Mouse (Mus musculus): ENCODE measurements around the gene Dock2.
"Not testable (repeated sequence)": the region's sequence is repeated elsewhere in the genome, so short reads cannot be mapped to it uniquely, and the experiment has no call there.

The Dock2 gene

GRCm38 (mm10) chr11:34290265-34290664 is 493.4 kb downstream of the Dock2 start:
- DNase-seq (ENCODE audit: low spot score in 2 of 2), result no peak

DNA sequence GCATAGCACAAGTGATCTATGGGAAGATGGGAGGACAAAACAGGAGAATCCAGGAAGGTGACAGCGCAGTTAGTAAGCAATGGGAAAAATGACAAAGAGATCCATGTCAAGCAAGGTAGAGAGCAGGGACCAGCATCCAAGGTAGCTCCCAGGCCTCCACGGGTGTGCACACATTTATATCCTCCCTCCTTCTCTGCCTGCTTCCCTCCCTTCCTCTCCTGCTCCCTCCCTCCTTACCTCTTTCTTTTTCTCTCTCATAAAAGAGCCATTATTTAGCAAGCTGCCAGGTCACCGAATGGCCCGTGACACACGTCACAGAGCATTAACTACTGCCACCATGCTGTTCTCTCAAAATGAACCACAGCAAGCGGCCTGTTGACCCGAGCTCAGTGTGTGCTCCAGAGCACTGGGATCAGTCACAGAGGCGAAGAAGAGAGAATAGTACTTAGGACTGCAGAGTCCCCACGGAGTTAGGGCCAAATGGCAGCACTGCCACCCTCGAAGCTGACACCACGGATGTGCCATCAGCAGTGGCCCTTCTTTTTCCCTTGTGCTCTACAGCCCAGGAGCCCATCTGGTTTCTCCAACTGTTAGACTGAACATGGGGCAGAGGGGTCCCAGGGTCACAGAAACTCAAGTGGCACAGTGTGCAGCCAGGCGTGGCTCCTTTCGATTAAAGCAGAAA is 499.4 kb downstream of the Dock2 start:
- no peak for DNase-seq (ENCODE audit: low spot score in 2 of 2)

DNA sequence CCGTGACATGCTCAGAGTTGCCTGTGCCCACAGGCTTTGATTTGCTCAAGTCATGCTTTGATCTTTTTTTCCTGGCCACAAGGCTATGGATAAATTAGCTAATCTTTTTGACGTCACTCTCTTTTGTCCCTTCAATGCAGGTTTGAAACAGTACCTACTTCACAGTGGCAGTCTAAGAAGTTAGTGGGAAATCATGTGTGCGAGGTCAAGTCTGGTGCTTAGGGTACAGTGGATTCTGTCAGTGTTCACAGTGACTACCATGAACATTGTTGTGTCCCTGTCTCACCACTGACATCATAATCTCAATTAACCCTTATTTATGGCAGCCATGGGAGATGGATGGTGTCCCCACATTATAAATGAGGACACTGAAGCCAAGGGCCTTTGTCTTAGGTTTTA is 506.6 kb downstream of the Dock2 start:
- DNase-seq (ENCODE audit: low spot score in 2 of 2), result no peak

GRCm38 (mm10) chr11:34276363-34277046 is 507.2 kb downstream of the Dock2 start:
- DNase-seq (ENCODE audit: low spot score in 2 of 2), result no peak

DNA sequence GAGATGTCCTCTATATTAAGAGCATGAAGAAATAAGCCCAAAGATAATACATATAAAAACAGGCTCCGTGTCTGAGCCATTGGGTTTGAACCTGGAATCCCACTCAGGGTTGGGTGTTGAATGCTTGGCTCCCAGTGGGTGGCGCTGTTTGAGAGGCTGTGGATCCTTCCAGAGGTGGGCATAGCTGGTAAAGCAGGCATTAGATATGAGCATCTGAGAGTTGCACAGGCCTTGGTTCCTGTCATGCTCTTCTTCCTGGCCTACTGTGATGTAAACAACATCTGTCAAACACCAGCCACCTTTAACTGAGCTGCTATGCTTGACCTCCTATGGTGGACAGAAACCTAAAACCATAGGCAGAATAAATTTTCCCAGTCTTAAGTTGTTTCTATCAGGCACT is 507.8 kb downstream of the Dock2 start:
- DNase-seq (ENCODE audit: low spot score in 2 of 2), result no peak

DNA sequence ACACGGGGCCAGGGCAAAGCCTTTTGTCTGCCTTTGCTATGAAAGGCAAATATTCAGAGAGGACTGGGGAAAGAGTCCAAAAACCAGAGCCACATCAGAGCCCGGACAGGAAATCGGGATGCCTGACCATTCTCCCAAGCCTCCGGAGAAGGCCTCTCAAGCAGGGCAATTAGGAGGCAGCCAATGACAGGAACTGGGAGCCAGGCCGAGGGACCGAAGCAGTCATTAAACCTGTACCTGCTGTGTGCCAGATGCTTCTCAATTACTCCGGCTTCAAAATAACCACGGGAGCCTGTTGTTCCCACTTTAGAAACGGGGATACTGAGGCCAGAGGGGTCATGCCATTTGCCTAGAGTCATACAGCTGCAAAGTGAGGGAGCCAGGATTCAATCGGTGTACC is 511.7 kb downstream of the Dock2 start:
- no peak for DNase-seq (ENCODE audit: low spot score in 2 of 2)

DNA sequence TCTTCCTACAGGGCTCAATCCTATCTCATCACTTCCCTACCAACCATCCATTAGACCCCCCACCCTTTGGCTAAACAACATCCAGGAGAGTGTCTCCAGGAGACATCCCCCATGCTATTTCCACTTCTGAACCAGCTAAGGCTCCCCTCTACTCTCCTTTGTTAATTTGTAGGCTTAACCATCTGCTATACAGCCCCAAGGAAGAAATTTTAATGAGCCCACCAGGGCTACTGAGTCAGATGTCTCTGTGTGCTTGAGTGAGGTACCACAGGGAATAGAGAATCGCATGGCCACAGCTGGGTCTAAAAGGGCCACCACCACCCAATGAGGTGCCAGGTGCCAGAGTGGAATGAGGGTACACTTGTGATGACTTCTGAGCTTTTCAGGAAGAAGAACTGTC is 519.6 kb downstream of the Dock2 start:
- no peak for DNase-seq (ENCODE audit: low spot score in 2 of 2)

DNA sequence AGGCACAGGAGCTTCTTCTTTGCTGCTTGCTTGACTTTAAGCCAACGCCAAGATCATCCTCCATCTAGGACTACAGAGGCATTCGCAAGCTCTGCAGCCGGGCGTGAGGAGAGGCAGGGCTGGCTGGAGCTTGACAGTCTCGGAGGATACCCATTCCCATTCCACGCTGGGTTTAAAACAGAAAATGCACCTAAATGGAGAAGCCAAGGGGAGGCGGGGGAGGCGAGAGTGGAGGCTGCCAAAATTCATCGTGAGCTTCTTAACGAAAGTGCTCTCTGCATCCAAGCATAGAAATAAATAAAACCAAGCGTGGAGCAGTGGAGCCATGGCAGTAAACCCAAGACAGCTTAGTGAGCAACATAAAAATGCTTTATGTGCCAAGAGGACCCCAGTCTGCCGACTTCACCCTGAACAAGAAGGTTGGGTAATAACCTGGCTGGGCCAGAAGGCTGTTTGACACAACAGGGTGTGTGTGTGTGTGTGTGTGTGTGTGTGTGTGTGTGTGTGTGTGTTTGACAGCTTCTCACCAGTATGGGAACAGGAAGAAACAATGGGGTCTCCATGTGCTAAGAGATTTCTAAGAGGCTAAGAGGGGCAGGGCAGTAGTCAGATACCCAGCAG is 524.7 kb downstream of the Dock2 start:
- no peak for DNase-seq (ENCODE audit: low spot score in 2 of 2)

GRCm38 (mm10) chr11:34257548-34258189 is 526.0 kb downstream of the Dock2 start:
- no peak for DNase-seq (ENCODE audit: low spot score in 2 of 2)

GRCm38 (mm10) chr11:34242979-34243378 is 540.7 kb downstream of the Dock2 start:
- no peak for DNase-seq (ENCODE audit: low spot score in 2 of 2)

DNA sequence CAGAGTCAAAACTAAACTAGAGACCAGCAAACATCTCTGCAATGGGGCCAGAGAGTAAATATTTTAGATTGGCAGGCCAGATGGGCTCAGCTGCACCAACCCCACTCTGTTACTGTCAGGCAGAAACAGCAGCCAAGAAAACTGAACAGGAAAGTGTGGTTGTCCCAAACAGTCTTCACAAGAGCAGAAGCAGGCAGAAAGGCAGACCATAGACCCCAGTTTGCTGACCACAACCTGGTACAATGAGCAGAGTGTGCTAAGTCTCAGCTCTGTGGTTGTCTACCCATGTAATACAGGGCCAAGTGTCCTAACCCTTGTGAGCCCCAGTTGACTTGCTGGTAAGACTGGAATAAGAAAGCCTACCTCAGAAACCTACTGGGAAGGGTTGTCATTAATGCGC is 543.4 kb downstream of the Dock2 start:
- no peak for DNase-seq (ENCODE audit: low spot score in 2 of 2)

- DNase-seq (ENCODE audit: low spot score in 2 of 2), result no peak
These were observed 544.0 kb downstream of the Dock2 start for GRCm38 (mm10) chr11:34239691-34240090.

DNA sequence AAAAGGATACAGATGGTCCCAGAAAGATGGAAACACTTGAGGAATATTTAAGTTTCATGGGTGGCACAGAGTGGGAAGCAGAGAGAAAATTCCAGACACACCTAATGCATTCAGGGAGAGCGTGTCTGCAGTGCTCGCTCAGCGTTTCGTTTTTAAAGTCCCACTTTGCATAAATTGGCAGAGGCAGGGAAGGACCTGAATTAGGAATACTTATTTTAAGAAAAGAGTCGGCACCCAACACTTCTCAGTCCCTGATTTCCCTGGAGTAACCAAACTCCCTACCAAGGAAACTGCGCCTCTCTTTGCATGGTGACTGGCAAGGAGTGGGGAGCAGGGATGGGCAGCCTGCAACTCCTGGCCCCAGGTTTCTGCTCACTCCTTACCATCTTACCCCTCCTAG is 546.8 kb downstream of the Dock2 start:
- no peak for DNase-seq (ENCODE audit: low spot score in 2 of 2)

- DNase-seq (ENCODE audit: low spot score in 2 of 2), result no peak
These were observed 547.5 kb downstream of the Dock2 start for GRCm38 (mm10) chr11:34236091-34236759.

DNA sequence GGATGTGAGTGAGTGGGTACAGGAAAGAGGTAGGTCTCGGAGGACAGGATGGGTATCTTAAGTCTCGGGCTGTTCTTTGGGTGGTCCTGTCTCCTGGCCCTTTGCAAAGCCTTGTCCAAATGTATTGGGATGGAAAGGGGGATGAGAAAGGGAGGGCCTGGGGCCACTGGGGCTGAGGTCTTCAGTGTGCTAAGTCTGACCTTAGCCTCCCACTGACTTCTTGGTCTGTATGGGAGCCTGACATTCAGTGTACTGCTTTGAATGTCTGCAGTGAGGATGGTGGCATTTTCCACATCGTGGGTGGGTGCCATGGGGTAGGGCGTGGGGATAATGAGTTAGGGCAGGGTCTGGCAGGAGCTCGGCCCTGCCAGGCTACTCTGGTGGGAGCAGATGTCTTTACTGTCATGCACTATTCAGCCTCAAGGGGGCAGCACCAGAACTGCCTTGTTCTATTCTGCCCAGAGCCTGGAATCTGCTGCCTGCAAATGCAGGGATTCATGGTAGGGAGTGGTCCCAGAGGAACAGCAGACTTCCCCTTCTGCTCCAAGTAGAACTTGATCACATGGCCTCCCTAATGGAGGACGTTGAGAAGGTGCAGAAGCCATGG is 554.8 kb downstream of the Dock2 start:
- peak; percentile 41 to 79 for DNase-seq (ENCODE audit: low spot score in 2 of 2)

DNA sequence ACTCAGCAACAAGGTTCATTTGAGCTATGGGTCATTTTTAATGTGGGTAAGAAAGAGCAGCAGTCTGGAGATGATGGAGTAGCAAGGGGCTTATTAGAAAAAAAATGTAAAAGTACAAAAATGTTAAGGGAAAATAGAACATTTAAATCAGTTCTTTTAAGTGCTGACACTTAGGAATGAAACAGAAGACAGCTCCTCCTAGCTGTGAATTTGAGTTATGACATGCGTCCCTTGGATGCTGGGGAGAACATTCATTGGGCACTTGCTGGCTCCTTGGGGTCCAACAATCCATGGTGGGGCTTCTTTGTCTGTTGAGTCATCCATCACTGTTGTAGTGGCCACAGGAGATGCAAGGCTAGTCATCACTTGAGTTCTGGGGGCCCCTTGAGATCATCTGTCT is 556.5 kb downstream of the Dock2 start:
- no peak for DNase-seq (ENCODE audit: low spot score in 2 of 2)

DNA sequence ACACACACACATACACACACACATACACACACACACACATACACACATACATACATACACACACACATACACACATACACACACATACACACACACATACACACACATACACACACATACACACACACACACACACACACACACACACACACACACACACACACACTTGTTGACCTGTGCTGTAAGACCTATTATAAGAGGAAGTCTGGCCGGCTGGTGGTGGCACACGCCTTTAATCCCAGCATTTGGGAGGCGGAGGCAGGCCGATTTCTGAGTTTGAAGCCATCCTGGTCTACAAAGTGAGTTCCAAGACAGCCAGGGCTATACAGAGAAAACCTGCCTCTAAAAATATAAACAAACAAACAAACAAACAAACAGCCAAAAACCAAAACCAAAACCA is 563.1 kb downstream of the Dock2 start:
- not testable (repeated sequence) for DNase-seq (ENCODE audit: low spot score in 2 of 2)

- peak; percentile 29 to 77 for DNase-seq (ENCODE audit: low spot score in 2 of 2)
These were observed 570.8 kb downstream of the Dock2 start for GRCm38 (mm10) chr11:34212853-34213252.

GRCm38 (mm10) chr11:34207989-34208388 is 575.7 kb downstream of the Dock2 start, which contains the start of gene Foxi1:
TSS of gene Foxi1 (minus strand) at chr11:34208089.
- DNase-seq (ENCODE audit: low spot score in 2 of 2), result no peak

DNA sequence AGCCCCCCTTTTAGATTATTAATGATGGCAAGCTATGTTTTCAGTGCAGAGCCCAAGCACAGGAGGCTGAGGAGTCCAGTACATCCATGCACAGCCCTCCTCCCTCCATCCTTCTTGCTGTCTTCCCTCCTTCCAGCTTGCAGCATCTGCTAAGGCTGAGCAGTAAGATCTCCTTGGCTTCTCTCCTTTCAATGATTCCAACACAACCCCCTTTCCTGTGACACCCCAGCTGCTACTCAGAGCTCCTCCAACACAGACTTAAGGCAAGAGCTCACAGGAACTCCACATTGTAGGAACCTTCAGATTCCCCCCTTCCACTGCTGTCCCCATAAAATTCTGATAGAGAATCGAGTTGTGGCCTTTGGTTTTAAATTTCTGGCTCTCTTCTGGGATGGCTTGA is 580.9 kb downstream of the Dock2 start:
- no peak for DNase-seq (ENCODE audit: low spot score in 2 of 2)

GRCm38 (mm10) chr11:34195142-34195541 is 588.5 kb downstream of the Dock2 start:
- DNase-seq (ENCODE audit: low spot score in 2 of 2), result no peak

Measured in spleen, postnatal 4 days (tissue).